Comparison of ENCODE assay signal across 8 mouse cellular contexts in the genomic region with DNA sequence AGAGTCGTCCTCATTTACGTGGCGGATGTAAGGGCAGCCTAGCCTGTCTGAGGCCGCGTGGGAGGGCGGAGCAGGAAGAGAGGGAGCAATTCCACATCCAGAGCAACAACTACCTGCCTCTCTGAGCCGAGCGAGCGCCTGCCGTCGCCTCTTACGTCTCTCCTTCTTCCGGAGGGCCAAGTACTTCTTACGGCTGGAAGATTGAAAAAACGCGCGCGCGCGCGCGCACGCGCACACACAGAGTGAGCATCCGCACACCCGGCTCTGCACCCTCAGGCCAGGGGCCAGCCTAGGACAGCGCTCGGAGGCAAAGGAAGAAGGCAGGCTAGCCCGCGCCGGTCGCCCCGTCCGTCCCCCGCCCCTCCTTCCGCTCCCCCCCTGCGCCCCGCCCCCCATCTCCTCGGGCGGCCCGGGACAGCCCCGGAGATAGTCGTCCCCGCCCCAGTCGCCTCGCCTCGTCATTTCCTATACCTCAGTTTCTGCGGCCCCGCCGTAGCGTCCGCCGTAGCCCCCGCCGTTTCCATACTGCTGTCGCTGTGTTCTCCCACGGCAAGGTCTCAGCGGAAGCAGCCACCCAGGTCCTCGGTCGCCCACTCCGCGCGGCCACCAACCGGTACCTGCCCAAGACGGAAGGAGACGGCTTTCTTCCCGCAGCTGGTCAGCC. TPM values are rescaled to one million over a fixed set of nuclear protein-coding genes. Genes with fewer than 3 reads are reported as not detected.
DNase-seq lines count a peak whose midpoint lies in the region; ATAC-seq and TF ChIP-seq lines count a peak whose summit lies in the region.

No protein-coding gene starts in this region.

- H3K9me3 ChIP-seq in neural tube, embryonic 12.5 days: no peaks in the 10 kb centered on the region
- H3K9me3 ChIP-seq in stomach, postnatal 0 days (ENCODE audit: control insufficient read depth, low read length): no peaks in the 10 kb centered on the region

- H3ac ChIP-seq in C2C12 (ENCODE audit: control insufficient read depth, insufficient read length, low read depth): peak overlapping the region; percentile 98

- peak overlapping the region; percentile 92 for H3K27ac ChIP-seq in heart, adult 2 months
- peak overlapping the region; percentile 81 for H3K27ac ChIP-seq in neural tube, embryonic 12.5 days
- peak overlapping the region; percentile 97 for H3K27ac ChIP-seq in stomach, postnatal 0 days (replicated peaks)

- H3K4me2 ChIP-seq in neural tube, embryonic 12.5 days (replicated peaks): peak overlapping the region; percentile 61
- H3K4me2 ChIP-seq in stomach, postnatal 0 days (replicated peaks; ENCODE audit: low read depth): peak overlapping the region; percentile 50

- peaks cover 53% of the 10 kb centered on the region for H3K79me2 ChIP-seq in C2C12 (ENCODE audit: control insufficient read depth, insufficient read depth)
- no peaks in the 10 kb centered on the region for H3K79me2 ChIP-seq in heart, adult 2 months (replicated peaks; ENCODE audit: control insufficient read depth, insufficient read depth, low read length)

- TF ChIP-seq POLR2A in heart, adult 2 months (IDR thresholded peaks at IDR 0.05; ENCODE audit: insufficient read depth, low read depth, low read length): peak; percentile 39; the same call in 1 of the 2 replicates

- H3K4me1 ChIP-seq in heart, adult 2 months (ENCODE audit: control insufficient read depth, insufficient read depth, low read length): no peaks in the 10 kb centered on the region
- 0 out of 2 replicates have a peak, but pooled peaks cover 3% of the 10 kb centered on the region for H3K4me1 ChIP-seq in neural tube, embryonic 12.5 days
- H3K4me1 ChIP-seq in stomach, postnatal 0 days (replicated peaks; ENCODE audit: control insufficient read depth, insufficient read depth): no peaks in the 10 kb centered on the region

- H3K27me3 ChIP-seq in C2C12 (ENCODE audit: control insufficient read depth, insufficient read depth, insufficient read length): no peaks in the 10 kb centered on the region
- no peaks in the 10 kb centered on the region for H3K27me3 ChIP-seq in heart, adult 2 months (ENCODE audit: control insufficient read depth, insufficient read depth, low read length)
- H3K27me3 ChIP-seq in neural tube, embryonic 12.5 days (replicated peaks): no peaks in the 10 kb centered on the region
- no peaks in the 10 kb centered on the region for H3K27me3 ChIP-seq in stomach, postnatal 0 days (ENCODE audit: control insufficient read depth, insufficient read depth, low read length)

- 20% methylated on average over 53 of the region's 67 CpGs for WGBS in heart, adult 2 months
- 18% methylated on average over 48 of the region's 67 CpGs for whole genome bisulfite sequencing in neural tube, embryonic 12.5 days
- WGBS in stomach, postnatal 0 days: 15% methylated on average over 36 of the region's 67 CpGs

- H3K79me3 ChIP-seq in C2C12 (ENCODE audit: low read depth): peaks cover 24% of the 10 kb centered on the region

- no peak for TF ChIP-seq EP300 in heart, adult 2 months (IDR thresholded peaks at IDR 0.05; ENCODE audit: insufficient read depth, low read depth, low read length)
- no peak for TF ChIP-seq EP300 in stomach, postnatal 0 days (optimal IDR thresholded peaks at IDR 0.05)

- peak; percentile 95 for ATAC-seq in neural tube, embryonic 12.5 days (ENCODE audit: low FRiP score, low read depth)
- peak; percentile 92 for ATAC-seq in stomach, postnatal 0 days (ENCODE audit: low FRiP score, low TSS enrichment)

- peak; percentile 77 for DNase-seq in adrenal gland, postnatal 14 days
- peak; percentile 76 for DNase-seq in embryo, embryonic 9.5 days (ENCODE audit: extremely low spot score)
- DNase-seq in heart, adult 2 months: peak; percentile 61 to 81
- DNase-seq in kidney, adult 9 months: peak; percentile 64
- peak; percentile 62 to 77 for DNase-seq in lung, adult 18-20 months
- peak; percentile 83 for DNase-seq in stomach, postnatal 0 days (ENCODE audit: low spot score)

- intact Hi-C loops in heart, adult 2 months (cut with DNase I): loop anchor here (1.0 to 10.0 kb wide), 5 partner anchors 44 to 467 kb away; partner anchors contain the start of gene Siah1b

- no peak for TF ChIP-seq CTCF in C2C12 (IDR thresholded peaks at IDR 0.05; ENCODE audit: control insufficient read depth, insufficient read depth, insufficient read length)
- no peak for TF ChIP-seq CTCF in heart, adult 2 months (IDR thresholded peaks at IDR 0.05)
- no peak for TF ChIP-seq CTCF in stomach, postnatal 0 days (IDR thresholded peaks at IDR 0.05; ENCODE audit: low read depth)

- H3K36me3 ChIP-seq in C2C12 (ENCODE audit: control insufficient read depth, insufficient read depth): peaks cover 36% of the 10 kb centered on the region
- no peaks in the 10 kb centered on the region for H3K36me3 ChIP-seq in heart, adult 2 months (ENCODE audit: control insufficient read depth, insufficient read depth, low read length)
- H3K36me3 ChIP-seq in neural tube, embryonic 12.5 days: peaks cover 3% of the 10 kb centered on the region; the same call in 1 of the 2 replicates
- no peaks in the 10 kb centered on the region; the same call in 1 of the 2 replicates for H3K36me3 ChIP-seq in stomach, postnatal 0 days (ENCODE audit: control insufficient read depth, insufficient read depth, low read length)

- H3K9ac ChIP-seq in heart, adult 2 months (ENCODE audit: low read depth, low read length): peak overlapping the region; percentile 97
- H3K9ac ChIP-seq in neural tube, embryonic 12.5 days: peak overlapping the region; percentile 73
- H3K9ac ChIP-seq in stomach, postnatal 0 days (ENCODE audit: low read length): peak overlapping the region; percentile 78

- H3K4me3 ChIP-seq in C2C12 (ENCODE audit: insufficient read depth, poor library complexity, severe bottlenecking): peak overlapping the region; percentile 63
- peak overlapping the region; percentile 63 for H3K4me3 ChIP-seq in heart, adult 2 months
- peak overlapping the region; percentile 63 for H3K4me3 ChIP-seq in neural tube, embryonic 12.5 days
- peak overlapping the region; percentile 63 for H3K4me3 ChIP-seq in stomach, postnatal 0 days (ENCODE audit: low read depth, low read length)

TF ChIP-seq in C2C12, 6 proteins besides CTCF, POLR2A, EP300 and RAD21:
- TF ChIP-seq MAX (IDR thresholded peaks at IDR 0.05): no peak
- no peak for TF ChIP-seq CEBPB (IDR thresholded peaks at IDR 0.05; ENCODE audit: low read depth)
- TF ChIP-seq MYOG (IDR thresholded peaks at IDR 0.05; ENCODE audit: control insufficient read depth, extremely low read depth, insufficient read length): no peak
- no peak for TF ChIP-seq USF1 (IDR thresholded peaks at IDR 0.05; ENCODE audit: low read depth)
- no peak for TF ChIP-seq FOSL1 (IDR thresholded peaks at IDR 0.05; ENCODE audit: insufficient read depth, low read length, poor library complexity, severe bottlenecking)
- TF ChIP-seq MYOD1 (IDR thresholded peaks at IDR 0.05; ENCODE audit: control insufficient read depth, insufficient read length, low read depth): no peak

RNA-seq across cellular contexts. Expression of gene Zrsr2, which starts 0.5 kb away (rescaled TPM):
- polyA plus RNA-seq in C2C12 (2012; fragmentation: generic; extraction: Trizol): 22.2 TPM
- 25.4 and 33.8 TPM in 2 replicates for total RNA-seq in adrenal gland, postnatal 14 days (2021)
- total RNA-seq in heart, adult 2 months (2021): 10 to 100 TPM in 1 of 2 experiments, 1 to 10 TPM in 1; 7.9 to 12.9 TPM
- 3.6 and 5.5 TPM in 2 replicates for polyA plus RNA-seq in heart, adult 2 months (2012; rRNA removed)
- 76.5 and 77.9 TPM in 2 replicates for polyA plus RNA-seq in neural tube, embryonic 12.5 days (2016; fragmentation: Nextera tagmentation; extraction: Ambion mirVana)
- 34.8 and 40.3 TPM in 2 replicates for polyA plus RNA-seq in stomach, postnatal 0 days (2015; fragmentation: Nextera tagmentation; extraction: Ambion mirVana)

RNA-seq across cellular contexts. Expression of gene Ap1s2, which starts 49.1 kb away (rescaled TPM):
- polyA plus RNA-seq in C2C12 (2012; fragmentation: generic; extraction: Trizol): 18.1 TPM
- total RNA-seq in adrenal gland, postnatal 14 days (2021): 20.3 and 25.0 TPM in 2 replicates
- 10 to 100 TPM; 21.5 to 26.2 TPM for total RNA-seq in heart, adult 2 months (2021)
- 8.0 and 10.1 TPM in 2 replicates for polyA plus RNA-seq in heart, adult 2 months (2012; rRNA removed)
- polyA plus RNA-seq in neural tube, embryonic 12.5 days (2016; fragmentation: Nextera tagmentation; extraction: Ambion mirVana): 53.5 and 60.3 TPM in 2 replicates
- polyA plus RNA-seq in stomach, postnatal 0 days (2015; fragmentation: Nextera tagmentation; extraction: Ambion mirVana): 9.4 and 9.7 TPM in 2 replicates

Comparison
In these comparisons a context has a peak if more than half of its experiments do, and no peak if none do; other contexts are left out.
1. Peak in every context shown above with its lines: DNase-seq, ATAC-seq, H3K4me3 ChIP-seq and H3K27ac ChIP-seq.